Mouse (Mus musculus): ENCODE data around the gene Upk1a. TPM values are rescaled to one million over a fixed set of nuclear protein-coding genes. Genes with fewer than 3 reads are reported as not detected.

Gene Upk1a
- polyA plus RNA-seq, 1 experiment from 2014 or later = 0.73 TPM

- Histone ChIP-seq H3K27me3 (no peaks in the 10 kb centered on the region), H3K9ac (replicated peaks) (peak within 1 kb of the TSS; percentile 99), H3K4me3 (replicated peaks) (peak within 1 kb of the TSS; percentile 99), H3K27ac (peak within 1 kb of the TSS; percentile 95), H3K9me3 (no peaks in the 10 kb centered on the region), H3K4me1 (replicated peaks) (peaks cover 32% of the 10 kb centered on the region), H3K4me2 (replicated peaks) (peak within 1 kb of the TSS; percentile 80), H3K36me3 (peaks cover 30% of the 10 kb centered on the region)
- peak; percentile 97 for ATAC-seq
- WGBS = under 1% methylated on average over 62 of the region's 68 CpGs
Measured at GRCm38 (mm10) chr7:30588676-30589434, 23.8 kb downstream of the Upk1a start, which contains the start of gene Kmt2b. Kmt2b (minus strand) TSS chr7:30588726.

GRCm38 (mm10) chr7:30587842-30588667, 24.6 kb downstream of the Upk1a start:
- peak; percentile 55 for ATAC-seq

GRCm38 (mm10) chr7:30586455-30587020, 26.1 kb downstream of the Upk1a start:
- Histone ChIP-seq H3K4me2 (replicated peaks) (peak overlapping the region; percentile 80), H3K27me3 (no peaks in the 10 kb centered on the region), H3K9me3 (no peaks in the 10 kb centered on the region), H3K9ac (replicated peaks) (peak overlapping the region; percentile 99), H3K4me3 (replicated peaks) (peak overlapping the region; percentile 99), H3K36me3 (peaks cover 53% of the 10 kb centered on the region), H3K4me1 (replicated peaks) (peaks cover 23% of the 10 kb centered on the region), H3K27ac (no peak overlapping the region)
- ATAC-seq = no peak
- 88% methylated on average over 28 of the region's 28 CpGs for WGBS

More at GRCm38 (mm10) chr7:30587842-30588667, 24.6 kb downstream of the Upk1a start:
- H3K36me3 ChIP-seq = peaks cover 38% of the 10 kb centered on the region
- peak overlapping the region; percentile 99 for H3K9ac ChIP-seq (replicated peaks)
- peak overlapping the region; percentile 80 for H3K4me2 ChIP-seq (replicated peaks)
- WGBS = under 1% methylated on average over 51 of the region's 67 CpGs
- peak overlapping the region; percentile 99 for H3K4me3 ChIP-seq (replicated peaks)
- H3K4me1 ChIP-seq (replicated peaks) = peaks cover 26% of the 10 kb centered on the region
- no peaks in the 10 kb centered on the region for H3K9me3 ChIP-seq
- H3K27me3 ChIP-seq = no peaks in the 10 kb centered on the region
- peak overlapping the region; percentile 95 for H3K27ac ChIP-seq

GRCm38 (mm10) chr7:30585170-30585569, 27.5 kb downstream of the Upk1a start:
- Histone ChIP-seq H3K27ac (no peak overlapping the region), H3K9ac (replicated peaks) (no peak overlapping the region), H3K4me3 (replicated peaks) (no peak overlapping the region), H3K36me3 (peaks cover 67% of the 10 kb centered on the region), H3K4me1 (replicated peaks) (peaks cover 22% of the 10 kb centered on the region), H3K9me3 (no peaks in the 10 kb centered on the region), H3K4me2 (replicated peaks) (no peak overlapping the region), H3K27me3 (no peaks in the 10 kb centered on the region)
- no peak for ATAC-seq
- 88% methylated on average over 7 of the region's 7 CpGs for WGBS

GRCm38 (mm10) chr7:30584339-30584738, 28.3 kb downstream of the Upk1a start:
- Histone ChIP-seq H3K36me3 (peaks cover 75% of the 10 kb centered on the region), H3K9me3 (no peaks in the 10 kb centered on the region), H3K4me1 (replicated peaks) (peaks cover 16% of the 10 kb centered on the region), H3K9ac (replicated peaks) (no peak overlapping the region), H3K4me2 (replicated peaks) (no peak overlapping the region), H3K27me3 (no peaks in the 10 kb centered on the region), H3K4me3 (replicated peaks) (no peak overlapping the region), H3K27ac (no peak overlapping the region)
- no peak for ATAC-seq
- WGBS = 98% methylated on average over 10 of the region's 10 CpGs

GRCm38 (mm10) chr7:30581547-30581946, 31.1 kb downstream of the Upk1a start:
- Histone ChIP-seq H3K4me3 (replicated peaks) (no peak overlapping the region), H3K27ac (no peak overlapping the region), H3K4me1 (replicated peaks) (peaks cover 3% of the 10 kb centered on the region), H3K36me3 (peaks cover 100% of the 10 kb centered on the region), H3K4me2 (replicated peaks) (no peak overlapping the region), H3K27me3 (no peaks in the 10 kb centered on the region), H3K9me3 (no peaks in the 10 kb centered on the region), H3K9ac (replicated peaks) (no peak overlapping the region)
- no peak for ATAC-seq
- 94% methylated on average over 16 of the region's 16 CpGs for WGBS

GRCm38 (mm10) chr7:30579950-30580349, 32.7 kb downstream of the Upk1a start:
- H3K4me2 ChIP-seq (replicated peaks) = no peak overlapping the region
- H3K4me1 ChIP-seq (replicated peaks) = no peaks in the 10 kb centered on the region
- no peaks in the 10 kb centered on the region for H3K27me3 ChIP-seq
- WGBS = 92% methylated on average over 8 of the region's 8 CpGs
- H3K27ac ChIP-seq = no peak overlapping the region
- no peak overlapping the region for H3K9ac ChIP-seq (replicated peaks)
- no peaks in the 10 kb centered on the region for H3K9me3 ChIP-seq
- no peak overlapping the region for H3K4me3 ChIP-seq (replicated peaks)
- H3K36me3 ChIP-seq = peaks cover 100% of the 10 kb centered on the region
- ATAC-seq = 0 out of 2 replicates have a peak, but pooled peaks have one; percentile 34

- WGBS = 93% methylated on average over 2 of the region's 2 CpGs
- no peak for ATAC-seq
- no peak overlapping the region for H3K9ac ChIP-seq (replicated peaks)
- no peaks in the 10 kb centered on the region for H3K27me3 ChIP-seq
- peaks cover 97% of the 10 kb centered on the region for H3K36me3 ChIP-seq
- H3K9me3 ChIP-seq = no peaks in the 10 kb centered on the region
- no peak overlapping the region for H3K27ac ChIP-seq
- no peak overlapping the region for H3K4me2 ChIP-seq (replicated peaks)
- H3K4me1 ChIP-seq (replicated peaks) = no peaks in the 10 kb centered on the region
- no peak overlapping the region for H3K4me3 ChIP-seq (replicated peaks)
Measured at GRCm38 (mm10) chr7:30572969-30573368, 39.7 kb downstream of the Upk1a start.

GRCm38 (mm10) chr7:30572389-30572788, 40.3 kb downstream of the Upk1a start:
- H3K4me2 ChIP-seq (replicated peaks) = no peak overlapping the region

GRCm38 (mm10) chr7:30567555-30567954, 45.1 kb downstream of the Upk1a start:
- H3K4me1 ChIP-seq (replicated peaks) = peaks cover 10% of the 10 kb centered on the region
- no peak overlapping the region for H3K27ac ChIP-seq
- no peaks in the 10 kb centered on the region for H3K9me3 ChIP-seq
- H3K4me2 ChIP-seq (replicated peaks) = no peak overlapping the region
- no peaks in the 10 kb centered on the region for H3K27me3 ChIP-seq
- H3K4me3 ChIP-seq (replicated peaks) = no peak overlapping the region
- H3K9ac ChIP-seq (replicated peaks) = no peak overlapping the region
- no peak for ATAC-seq
- WGBS = 93% methylated on average over 11 of the region's 11 CpGs
- peaks cover 71% of the 10 kb centered on the region for H3K36me3 ChIP-seq

More at GRCm38 (mm10) chr7:30572389-30572788, 40.3 kb downstream of the Upk1a start:
- no peaks in the 10 kb centered on the region for H3K27me3 ChIP-seq
- no peak for ATAC-seq
- 90% methylated on average over 5 of the region's 5 CpGs for WGBS
- no peak overlapping the region for H3K4me3 ChIP-seq (replicated peaks)
- H3K4me1 ChIP-seq (replicated peaks) = no peaks in the 10 kb centered on the region
- no peak overlapping the region for H3K9ac ChIP-seq (replicated peaks)
- no peaks in the 10 kb centered on the region for H3K9me3 ChIP-seq
- H3K27ac ChIP-seq = no peak overlapping the region
- H3K36me3 ChIP-seq = peaks cover 96% of the 10 kb centered on the region

GRCm38 (mm10) chr7:30566033-30566432, 46.6 kb downstream of the Upk1a start:
- no peak for ATAC-seq
- WGBS = 91% methylated on average over 9 of the region's 9 CpGs
- H3K4me3 ChIP-seq (replicated peaks) = no peak overlapping the region
- H3K4me1 ChIP-seq (replicated peaks) = peaks cover 17% of the 10 kb centered on the region
- H3K36me3 ChIP-seq = peaks cover 58% of the 10 kb centered on the region
- H3K9me3 ChIP-seq = no peaks in the 10 kb centered on the region
- no peak overlapping the region for H3K27ac ChIP-seq
- no peak overlapping the region for H3K4me2 ChIP-seq (replicated peaks)
- no peaks in the 10 kb centered on the region for H3K27me3 ChIP-seq
- no peak overlapping the region for H3K9ac ChIP-seq (replicated peaks)
